Mouse (Mus musculus) cerebellum, adult 11 months (tissue): ENCODE results near the gene Tspan31.
A peak's percentile ranks its signal among the peaks of the same experiment; 100 is the strongest.
"Not testable (repeated sequence)": the region's sequence is repeated elsewhere in the genome, so short reads cannot be mapped to it uniquely, and the experiment has no call there.

Experiments used
- DNase-seq: peaks from one replicate; pipeline ENCODE4 v3.0.0; 2022

Gene Tspan31

DNA sequence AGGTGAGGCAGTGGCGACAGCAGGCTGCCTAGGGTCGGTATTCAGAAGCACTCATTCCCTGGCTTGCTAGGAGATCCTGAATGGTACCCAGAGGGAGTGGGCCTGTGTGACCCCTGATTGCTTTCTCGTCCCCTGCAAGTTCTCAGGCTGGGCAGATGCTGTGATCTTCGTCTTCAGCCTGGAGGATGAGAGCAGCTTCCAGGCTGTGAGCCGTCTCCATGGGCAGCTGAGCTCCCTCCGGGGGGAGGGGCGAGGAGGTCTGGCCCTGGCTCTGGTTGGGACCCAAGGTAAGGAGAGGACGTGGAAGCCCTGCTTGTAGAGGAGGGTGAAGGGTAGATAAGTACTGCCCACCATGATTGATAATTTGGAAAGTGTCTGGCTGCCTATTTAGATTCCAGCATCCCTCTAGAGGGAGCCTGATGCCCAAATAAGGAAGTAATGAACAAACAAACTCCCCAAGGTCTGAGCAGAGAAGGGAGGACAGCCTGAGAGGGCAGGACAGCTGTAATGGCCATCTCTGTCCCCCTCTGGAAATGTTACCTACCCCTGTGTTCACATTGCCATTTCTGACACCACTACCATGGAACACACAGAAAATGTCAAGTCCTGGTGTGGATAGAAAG is 13.3 kb upstream of the Tspan31 start:
- no peak for DNase-seq

DNA sequence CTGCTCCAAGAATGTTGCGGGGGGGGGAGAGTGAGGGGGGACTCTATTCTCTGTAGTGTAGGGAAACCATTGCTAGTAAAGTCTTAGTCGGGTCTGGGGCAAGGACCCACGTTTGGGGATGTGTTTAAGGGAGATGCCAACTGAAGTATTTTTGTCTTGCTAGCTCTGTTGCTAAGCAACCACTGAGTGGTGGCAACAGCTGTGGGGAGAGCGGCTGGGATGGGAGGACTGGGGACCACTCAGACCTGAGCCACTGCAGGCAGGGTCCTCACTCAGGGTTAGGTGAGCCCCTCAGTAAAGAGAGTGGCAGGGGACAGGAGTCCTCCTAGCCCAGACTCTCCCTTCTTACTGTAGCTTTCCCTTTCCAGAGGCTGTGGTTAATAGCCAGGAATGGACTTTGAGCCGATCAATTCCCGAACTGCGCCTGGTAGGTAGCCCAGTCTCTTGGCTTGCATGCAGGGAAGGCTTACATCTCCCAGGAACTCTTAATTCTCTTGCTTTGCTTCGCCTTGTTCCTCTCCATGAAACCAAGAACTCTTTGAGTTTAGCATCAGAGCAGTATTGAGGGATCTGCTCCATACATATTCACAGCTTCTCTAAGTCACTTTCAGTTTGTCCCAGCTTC is 12.0 kb upstream of the Tspan31 start:
- DNase-seq = no peak

DNA sequence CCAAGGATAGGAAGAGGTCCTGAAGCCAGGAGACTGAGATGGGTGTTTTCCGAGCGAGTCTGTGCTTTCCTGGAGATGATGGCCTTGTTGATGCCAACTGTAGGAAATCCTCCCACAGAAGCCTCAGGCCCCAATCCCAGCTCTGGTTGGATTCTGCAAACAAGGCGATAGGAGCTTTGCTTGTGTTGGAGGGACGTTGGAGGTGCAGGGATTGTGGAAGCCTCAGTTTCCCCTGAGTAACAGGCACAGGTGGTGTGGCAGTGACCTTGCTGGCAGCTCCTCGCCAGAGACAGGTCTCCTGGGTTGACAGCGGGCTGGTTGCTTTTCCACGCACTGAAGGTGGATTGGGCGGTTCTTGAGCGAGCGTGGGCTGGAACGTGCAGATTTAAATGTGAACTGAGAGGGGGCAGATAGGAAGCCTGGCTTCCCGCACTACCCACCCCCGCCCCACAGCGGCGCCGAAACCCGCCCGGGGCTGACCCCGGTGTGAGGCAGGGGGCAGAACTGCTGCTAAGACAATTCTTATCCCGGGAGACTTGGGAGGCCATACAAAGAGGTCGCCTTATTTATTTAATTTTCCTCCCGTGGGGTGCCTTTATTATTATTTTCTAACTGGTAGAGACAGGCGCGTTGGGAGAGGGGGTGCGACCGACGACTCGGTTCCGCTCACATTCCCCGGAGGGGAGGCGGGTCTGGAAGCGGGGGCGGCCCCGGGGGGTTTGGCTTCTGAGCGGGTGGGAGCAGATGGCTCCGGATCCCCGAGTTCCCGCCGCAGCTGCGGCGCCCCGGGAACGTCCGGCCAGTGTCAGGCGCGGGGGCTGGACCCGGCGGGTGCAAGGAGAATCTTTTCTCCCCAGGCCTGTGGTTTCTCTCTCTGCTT is 11.1 kb upstream of the Tspan31 start:
- no peak for DNase-seq

DNA sequence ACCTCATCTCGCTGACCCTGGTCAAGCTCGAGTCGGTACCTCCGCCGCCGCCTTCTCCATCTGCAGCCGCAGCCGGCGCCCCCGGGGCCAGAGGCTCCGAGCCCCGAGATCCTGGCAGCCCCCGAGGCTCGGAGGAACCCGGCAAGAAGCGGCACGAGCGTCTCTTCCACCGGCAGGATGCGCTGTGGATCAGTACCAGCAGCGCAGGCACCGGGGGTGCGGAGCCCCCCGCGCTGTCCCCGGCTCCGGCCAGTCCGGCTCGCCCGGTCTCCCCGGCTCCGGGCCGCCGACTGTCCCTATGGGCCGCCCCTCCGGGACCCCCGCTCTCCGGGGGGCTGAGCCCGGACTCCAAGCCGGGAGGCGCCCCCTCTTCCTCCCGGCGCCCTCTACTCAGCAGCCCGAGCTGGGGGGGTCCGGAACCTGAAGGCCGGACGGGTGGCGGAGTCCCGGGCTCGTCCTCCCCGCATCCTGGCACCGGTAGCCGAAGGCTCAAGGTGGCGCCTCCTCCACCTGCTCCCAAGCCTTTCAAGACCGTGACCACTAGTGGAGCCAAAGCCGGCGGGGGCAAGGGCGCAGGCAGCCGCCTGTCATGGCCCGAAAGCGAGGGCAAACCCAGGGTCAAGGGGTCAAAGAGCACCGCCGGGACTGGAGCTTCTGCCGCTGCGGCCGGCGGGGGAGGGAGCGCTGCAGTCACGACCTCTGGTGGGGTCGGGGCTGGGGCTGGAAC is 9.8 kb upstream of the Tspan31 start:
- DNase-seq = peak; percentile 70

DNA sequence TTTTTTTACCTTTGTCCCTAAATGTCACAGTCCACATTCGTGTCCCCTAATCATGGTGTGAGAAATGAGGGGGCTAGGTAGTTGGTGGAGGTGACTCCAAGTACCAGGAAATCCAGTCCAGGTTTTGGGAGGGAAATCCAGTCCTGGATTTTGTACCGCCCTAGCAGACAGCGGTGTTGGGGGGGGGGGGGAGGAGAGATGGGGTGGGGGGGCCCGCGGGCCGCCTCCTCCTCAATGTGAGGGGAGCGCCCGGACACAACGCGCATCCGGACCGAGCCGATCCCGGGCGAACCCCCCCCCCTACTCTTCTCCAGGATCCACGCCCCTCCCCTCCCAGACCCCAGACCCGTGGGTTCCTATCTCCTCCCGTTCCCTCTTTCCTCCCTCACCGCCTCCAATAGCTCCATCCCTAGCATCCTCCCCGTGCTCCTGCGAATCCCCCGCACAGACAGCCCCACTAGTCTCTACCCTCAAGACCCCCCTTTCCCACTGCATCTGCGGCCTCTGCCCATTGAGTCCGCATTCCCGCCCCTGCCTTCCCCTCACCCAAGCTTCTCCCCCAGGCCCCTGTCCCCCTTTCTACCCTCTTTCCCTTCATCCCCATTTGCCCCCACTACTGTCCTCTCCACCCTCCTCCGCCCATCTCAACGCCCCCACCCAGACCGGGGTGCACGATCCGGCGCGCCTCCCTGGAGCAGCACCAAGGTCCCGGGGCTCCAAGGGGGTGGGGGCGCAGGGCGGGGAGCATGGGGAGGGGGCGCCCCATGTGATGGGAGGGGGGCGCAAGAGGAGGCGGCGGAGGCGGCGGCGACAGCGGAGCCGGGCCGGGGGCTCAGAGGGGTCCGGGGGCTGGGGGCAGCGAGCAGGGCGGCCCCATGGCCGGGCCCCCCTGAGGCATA is 8.9 kb upstream of the Tspan31 start:
- no peak for DNase-seq

DNA sequence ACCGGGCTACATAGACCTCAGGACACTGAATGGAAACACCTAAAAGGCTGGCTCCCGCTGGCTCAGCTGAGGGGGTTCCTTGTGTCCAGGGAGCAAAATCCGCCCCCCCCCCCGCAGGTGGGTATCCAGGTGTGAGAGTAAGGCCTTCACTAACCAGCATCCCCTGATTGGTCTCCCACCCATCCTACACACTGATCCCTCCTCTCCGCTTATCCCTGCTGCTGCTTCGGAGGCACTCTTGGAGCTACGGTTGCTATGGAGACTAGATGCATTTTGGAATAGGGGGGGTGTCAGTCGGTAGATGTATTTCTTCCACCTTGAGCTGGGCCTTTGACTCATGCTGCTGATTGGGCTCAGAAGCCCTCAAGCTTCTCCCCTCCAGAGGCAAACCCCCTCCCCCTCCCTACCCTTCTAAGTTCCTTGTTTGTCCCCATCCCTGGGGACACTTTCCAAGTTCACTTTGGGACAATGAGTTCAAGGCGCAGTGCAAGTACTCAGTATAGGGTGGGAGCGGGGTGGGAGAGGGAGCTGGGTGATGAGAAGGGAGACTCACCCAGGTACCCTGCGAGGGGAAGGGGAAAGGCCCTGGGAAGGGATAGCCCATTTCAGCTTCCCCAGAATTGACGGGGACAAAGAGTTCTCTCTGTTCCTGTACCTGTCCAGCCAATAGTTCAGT is 8.1 kb upstream of the Tspan31 start:
- no peak for DNase-seq

DNA sequence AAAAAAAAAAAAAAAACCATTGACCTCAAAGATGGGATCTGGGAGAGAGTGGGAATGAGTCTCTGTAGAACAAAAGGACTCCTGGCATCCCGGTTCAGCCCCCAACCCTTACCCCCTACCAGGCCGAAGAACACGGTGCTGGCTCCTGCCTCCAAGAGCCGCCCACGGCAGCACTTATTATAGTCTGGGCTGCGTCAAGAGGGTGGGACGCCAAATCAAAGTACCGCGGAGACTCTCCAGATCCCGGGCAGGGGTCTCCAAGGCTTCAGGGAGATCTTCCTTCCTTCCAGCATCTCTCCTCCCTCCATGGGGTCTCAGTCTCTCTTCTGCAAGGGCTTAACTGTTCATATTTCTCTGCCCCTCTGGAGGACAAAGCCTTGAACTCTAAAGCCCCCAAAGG is 7.5 kb upstream of the Tspan31 start:
- DNase-seq = no peak

DNA sequence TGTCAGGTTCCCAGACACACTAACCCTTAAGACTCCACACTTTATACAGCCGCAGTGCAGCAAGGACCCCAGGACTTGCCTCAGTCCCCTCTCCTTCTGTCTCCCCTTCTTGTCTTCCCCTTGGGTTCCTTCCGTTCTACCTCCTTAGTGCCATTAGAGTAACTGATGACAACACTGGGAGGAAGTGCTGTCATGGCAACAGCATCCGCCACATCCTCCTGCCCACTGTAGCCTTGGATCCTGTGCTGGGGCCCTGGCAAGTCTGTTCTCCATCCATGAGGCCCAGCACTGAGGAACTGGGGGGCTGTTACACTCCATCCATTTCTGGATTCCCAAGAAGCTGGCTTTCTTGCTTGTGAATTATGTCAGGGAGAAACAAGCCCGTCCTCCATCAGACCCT is 6.0 kb upstream of the Tspan31 start:
- DNase-seq = no peak

DNA sequence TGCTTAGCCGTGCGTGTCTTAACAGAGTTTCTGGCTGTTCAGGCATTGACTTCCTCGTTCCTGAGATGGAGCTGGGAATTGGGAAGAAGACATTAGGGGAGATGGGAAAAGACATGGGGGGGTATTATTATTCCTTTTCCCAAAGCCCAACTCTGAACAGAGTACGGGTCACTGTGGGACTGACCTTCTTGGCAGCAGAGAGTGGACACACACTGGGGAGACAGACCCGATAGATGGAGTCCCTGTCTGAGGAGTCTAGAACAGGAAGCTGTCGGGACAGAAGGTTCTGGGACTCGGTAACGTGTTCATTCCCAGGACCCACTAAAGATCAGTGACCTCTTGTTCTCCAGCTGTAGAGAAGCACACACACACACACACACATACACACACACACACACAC is 5.6 kb upstream of the Tspan31 start:
- no peak for DNase-seq

DNA sequence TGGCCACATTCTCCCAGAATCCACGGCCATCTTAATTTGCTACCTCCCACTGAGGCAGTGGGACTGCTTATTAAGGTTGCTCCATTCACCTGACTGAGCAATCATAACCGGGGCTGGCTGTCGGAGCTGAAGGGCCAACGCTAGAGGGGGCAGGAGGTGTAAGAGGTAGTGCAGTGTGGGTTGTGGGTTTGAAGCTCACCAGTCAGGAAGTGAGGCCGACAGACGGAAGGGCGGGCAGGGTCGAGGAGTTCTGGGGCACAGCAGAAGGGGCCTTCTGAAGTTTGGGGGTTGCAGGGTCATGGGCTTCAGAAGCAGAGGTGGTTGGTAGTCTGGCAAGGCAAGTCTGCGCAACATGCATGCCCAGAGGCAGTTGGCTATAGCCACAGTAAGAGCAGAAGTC is 5.0 kb upstream of the Tspan31 start, which contains the start of gene Agap2:
Gene Agap2, plus strand, starts transcription at position 205 of the 400 bp plus-strand sequence.
- no peak for DNase-seq

DNA sequence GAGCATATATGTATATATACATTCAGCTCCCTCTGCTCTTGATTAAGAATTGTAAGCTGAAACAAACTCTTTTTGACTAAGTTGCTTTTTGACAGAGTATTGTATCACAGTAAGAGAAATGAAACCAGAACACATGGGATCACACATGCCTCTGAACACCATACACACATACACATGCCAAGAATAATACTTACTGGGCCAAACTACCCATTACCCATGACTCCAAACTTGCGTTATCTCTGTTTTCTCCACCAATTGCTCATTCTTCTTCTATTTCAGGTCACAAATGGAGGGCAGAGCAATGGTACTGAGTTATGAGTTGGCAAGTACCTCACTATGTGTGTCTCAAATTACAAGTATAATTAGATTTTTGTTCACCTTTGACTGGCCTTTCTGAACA is 3.9 kb upstream of the Tspan31 start:
- no peak for DNase-seq

DNA sequence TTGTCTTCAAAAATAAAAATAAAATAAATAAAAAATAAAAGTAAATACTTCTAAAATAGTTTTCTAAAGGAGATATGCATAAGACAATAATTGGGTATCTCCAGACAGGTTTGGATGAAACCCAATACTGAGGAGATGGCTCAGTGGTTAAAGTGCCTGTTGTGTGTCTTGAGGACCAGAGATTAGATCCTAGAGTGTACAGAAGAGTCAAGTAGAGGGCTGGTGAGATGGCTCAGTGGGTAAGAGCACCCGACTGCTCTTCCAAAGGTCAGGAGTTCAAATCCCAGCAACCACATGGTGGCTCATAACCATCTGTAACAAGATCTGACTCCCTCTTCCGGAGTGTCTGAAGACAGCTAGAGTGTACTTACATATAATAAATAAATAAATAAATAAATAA is 2.9 kb upstream of the Tspan31 start:
- not testable (repeated sequence) for DNase-seq

DNA sequence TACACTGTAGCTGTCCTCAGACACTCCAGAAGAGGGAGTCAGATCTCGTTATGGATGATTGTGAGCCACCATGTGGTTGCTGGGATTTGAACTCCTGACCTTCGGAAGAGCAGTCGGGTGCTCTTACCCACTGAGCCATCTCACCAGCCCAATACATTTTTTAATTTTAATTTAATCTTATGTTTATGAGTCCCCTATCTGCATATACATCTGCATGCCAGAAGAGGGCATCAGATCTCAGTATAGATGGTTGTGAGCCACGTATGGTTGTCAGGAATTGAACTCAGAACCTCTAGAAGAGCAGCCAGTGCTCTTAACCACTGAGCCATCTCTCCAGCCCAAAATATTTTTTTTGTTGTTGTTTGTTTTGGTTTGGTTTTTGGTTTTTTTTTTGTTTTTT is 2.2 kb upstream of the Tspan31 start:
- DNase-seq = not testable (repeated sequence)

DNA sequence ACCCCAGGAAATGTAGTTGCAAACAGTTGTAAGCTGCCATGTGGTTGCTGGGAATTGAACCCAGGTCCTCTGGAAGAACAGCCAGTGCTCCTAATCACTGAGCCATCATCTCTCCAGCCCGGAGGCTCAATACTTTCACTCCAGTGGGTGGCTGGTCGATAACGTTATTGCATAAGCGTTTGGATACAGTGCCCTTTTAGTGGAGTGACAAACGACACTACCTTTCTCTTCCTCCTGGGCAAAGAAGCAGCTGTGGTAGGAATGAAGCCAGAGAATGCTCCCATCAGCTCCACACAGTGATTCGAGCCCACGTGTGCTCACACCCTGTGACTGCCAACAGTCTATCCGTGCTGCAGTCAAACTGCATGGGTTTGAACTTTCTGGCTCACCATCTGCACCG is 1.1 kb upstream of the Tspan31 start:
- DNase-seq = no peak

DNA sequence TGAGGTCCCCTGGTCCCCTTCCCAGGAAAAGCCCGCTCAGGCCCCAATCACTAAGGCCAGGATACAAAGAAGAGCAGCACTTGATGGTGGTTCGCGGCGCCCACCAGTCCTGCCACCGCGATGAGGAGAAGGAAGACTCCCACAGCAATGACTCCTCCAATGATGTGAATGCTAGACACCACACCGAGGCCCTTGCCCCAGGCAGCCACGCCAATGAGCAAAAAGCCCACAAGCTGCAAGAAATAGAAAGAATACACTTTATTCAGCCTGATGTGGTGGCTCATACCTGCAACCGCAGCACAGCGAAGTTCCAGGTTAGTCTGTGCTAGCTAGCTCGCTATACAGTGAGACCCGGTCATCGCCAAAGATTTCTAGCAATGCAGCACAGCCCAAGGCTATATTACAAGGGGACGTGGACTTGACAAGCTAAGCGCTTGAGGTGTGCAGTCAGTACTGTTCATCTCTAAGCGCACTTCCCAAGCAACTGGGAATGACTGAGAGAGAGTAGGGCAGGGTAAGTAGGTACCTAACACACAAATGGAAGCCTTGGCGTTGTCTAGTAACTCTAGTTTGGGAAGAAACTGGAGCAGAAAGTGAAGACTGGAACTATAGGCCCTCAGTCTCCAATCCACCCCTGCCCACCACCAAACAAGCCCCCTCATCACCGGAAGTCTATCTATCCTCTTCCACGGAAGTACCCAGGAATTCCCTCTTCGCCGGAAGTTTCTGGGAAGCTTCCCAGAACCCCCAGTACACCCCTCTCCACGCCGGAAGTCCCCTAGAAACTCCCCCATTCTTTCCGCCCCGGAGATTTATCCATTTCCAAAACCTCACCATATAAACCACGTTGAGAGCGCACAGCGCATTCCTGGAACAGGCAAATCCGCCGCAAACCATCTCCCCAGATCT is 529 bp downstream of the Tspan31 start:
- DNase-seq = no peak

DNA sequence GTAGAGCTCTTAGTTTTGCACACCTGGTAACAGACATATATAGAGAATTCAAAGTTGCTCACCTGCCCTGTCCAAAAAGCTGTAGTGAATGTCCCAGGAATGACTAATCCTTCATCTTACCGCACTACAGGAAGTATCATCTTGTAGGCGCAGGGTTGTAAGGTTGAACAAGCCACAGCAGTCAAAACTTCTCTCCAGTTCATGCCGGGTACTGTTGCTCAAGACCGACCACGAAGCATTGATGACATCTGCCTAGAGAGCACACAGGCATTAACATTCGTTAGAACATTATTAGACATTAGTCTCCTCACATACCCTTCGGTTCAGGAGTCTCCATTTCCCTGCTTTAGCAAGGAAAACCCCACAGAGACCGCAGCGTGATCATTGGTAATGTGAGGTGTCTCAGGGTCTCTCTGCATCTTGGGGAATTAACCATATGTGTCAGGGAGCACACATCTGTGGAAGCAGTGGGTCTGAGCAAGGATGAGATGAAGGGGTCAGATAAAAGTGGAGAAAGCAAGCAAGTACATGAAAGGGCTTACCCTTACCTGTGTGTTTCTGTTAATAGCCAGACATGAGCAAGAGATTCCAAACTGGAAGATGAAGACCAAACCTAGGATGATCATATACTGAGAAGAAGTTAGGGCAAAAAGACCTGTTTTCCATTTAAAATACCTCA is 1.6 kb downstream of the Tspan31 start:
- no peak for DNase-seq

DNA sequence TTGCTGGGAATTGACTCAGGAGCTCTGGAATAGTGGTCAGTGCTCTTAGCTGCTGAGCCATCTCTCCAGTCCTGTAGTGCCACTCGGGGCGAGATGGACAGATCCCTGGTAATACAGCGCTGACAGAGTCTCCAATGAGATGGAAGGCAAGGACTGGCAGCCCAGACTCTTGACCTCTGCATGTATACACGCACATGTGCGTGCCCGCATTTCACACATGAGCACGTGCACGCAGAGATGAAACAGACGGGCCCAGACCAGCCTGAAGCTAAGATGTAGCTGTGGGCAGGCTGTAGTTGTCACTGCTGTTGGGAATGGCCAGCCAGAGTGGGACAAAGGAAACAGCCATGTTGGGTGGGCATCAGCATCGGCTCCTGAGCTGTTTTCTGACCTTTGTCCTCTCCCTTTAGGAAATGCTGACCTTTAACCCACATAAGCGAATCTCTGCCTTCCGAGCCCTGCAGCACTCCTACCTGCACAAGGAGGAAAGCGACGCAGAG is 3.5 kb downstream of the Tspan31 start:
- no peak for DNase-seq

DNA sequence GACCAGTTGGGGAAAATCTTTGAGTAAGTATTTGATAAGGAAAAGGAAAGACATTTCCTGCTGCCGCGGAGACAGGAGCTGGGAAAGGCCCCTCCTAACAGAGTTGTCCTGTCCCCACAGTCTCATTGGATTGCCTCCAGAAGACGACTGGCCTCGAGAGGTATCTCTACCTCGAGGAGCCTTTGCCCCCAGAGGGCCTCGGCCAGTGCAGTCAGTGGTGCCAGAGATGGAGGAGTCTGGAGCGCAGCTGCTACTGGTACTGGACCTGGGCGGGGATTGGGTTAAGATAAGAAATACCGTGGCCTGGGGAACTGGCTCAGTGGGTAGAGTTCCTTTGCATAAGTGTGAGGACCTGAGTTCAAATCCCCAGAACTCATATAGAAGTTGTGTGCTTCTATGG is 4.1 kb downstream of the Tspan31 start:
- no peak for DNase-seq
